Mouse (Mus musculus) heart, embryonic 13.5 days (tissue): Measurements from ENCODE around the gene Ppfia1. TPM values are rescaled to one million over a fixed set of nuclear protein-coding genes. Genes with fewer than 3 reads are reported as not detected.

Source experiments
- ATAC-seq: fragments of 200-750 bp; cut with Nextera tagmentation; 2 replicates; pipeline ENCODE4 v1.8.0; 2017; ENCODE audit warnings: moderate TSS enrichment; ENCODE audit not compliant: insufficient number of reproducible peaks, low FRiP score, low TSS enrichment; ENCODE audit errors: extremely low read depth
- H3K27ac ChIP-seq: fragments of 300-500 bp; sonication (generic); replicated peaks from 2 replicates; pipeline ENCODE4 v1.5.1; 2015; ENCODE audit warnings: moderate library complexity, mild to moderate bottlenecking, inconsistent platforms
- H3K27me3 ChIP-seq: fragments of 300-500 bp; sonication (generic); replicated peaks from 2 replicates; pipeline ENCODE4 v1.6.1; 2015; ENCODE audit warnings: mild to moderate bottlenecking, inconsistent platforms
- H3K36me3 ChIP-seq: fragments of 300-500 bp; sonication (generic); 2 replicates; pipeline ENCODE4 v1.6.1; 2015; ENCODE audit warnings: mild to moderate bottlenecking, inconsistent platforms
- H3K4me1 ChIP-seq: fragments of 300-500 bp; sonication (generic); 2 replicates; pipeline ENCODE4 v1.6.1; 2015; ENCODE audit warnings: inconsistent platforms
- H3K4me2 ChIP-seq: fragments of 300-500 bp; sonication (generic); 2 replicates; pipeline ENCODE4 v1.6.1; 2015; ENCODE audit warnings: inconsistent platforms, mild to moderate bottlenecking, moderate library complexity
- H3K4me3 ChIP-seq: fragments of 300-500 bp; sonication (generic); 2 replicates; pipeline ENCODE4 v1.5.1; 2015; ENCODE audit warnings: moderate library complexity, mild to moderate bottlenecking, inconsistent platforms
- H3K9ac ChIP-seq: fragments of 300-500 bp; sonication (generic); 2 replicates; pipeline ENCODE4 v1.6.1; 2015; ENCODE audit warnings: inconsistent platforms, mild to moderate bottlenecking, moderate library complexity
- H3K9me3 ChIP-seq: fragments of 300-500 bp; sonication (generic); 2 replicates; pipeline ENCODE4 v1.6.1; 2016; ENCODE audit warnings: inconsistent platforms
- WGBS: fragments of 180-500 bp; shearing (Covaris S2); methylation state at CpG from one replicate; pipeline ENCODE4 v1.1.7; 2015; ENCODE audit warnings: mixed read lengths; 5-methylcytosine and 5-hydroxymethylcytosine counted together
- polyA plus RNA-seq: library from polyadenylated mRNA; unstranded; fragments of >200 nt; fragmentation: Nextera tagmentation; extraction: Ambion mirVana; gene quantifications from 2 replicates; pipeline ENCODE4 v1.2.1, GENCODE M21; 2015

Gene Ppfia1
- polyA plus RNA-seq, 1 experiment from 2014 or later = 23.3 TPM

DNA sequence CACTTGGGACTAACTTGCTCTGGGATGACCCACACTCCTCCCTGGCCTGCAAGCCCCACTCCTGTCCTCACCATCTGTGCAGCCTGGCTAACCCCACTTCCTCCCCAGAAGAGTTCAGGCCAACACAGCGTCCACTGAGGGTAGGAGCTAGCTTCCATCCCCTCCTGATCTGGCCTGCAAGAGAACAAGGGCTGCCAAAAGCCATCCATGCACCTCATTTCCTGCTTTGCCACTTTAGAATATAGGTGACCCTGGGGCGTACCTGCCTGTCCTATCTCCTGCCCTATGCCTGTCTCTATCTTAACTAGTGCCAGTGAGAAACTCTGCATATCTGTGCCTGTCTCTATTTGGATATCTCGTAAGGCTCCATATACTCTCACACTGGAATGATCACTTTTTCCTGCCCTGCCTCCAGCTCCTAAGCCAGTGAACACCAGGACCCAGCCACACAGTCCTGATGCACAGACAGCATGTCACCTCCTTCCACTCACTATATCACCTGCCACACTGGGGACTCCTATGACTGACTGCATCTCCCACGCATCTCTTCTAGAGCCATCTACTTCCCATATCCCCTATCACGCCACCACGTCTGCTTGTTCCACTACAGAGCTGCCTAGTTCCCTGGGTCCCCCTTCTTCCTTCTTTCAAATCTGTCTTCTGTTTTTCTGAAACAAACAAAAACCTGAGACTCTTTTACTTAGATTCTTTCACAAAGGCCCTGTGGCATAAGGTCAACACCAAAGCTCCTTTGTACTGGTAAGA lies 28.9 kb downstream of the Ppfia1 start:
- no peaks in the 10 kb centered on the region for H3K9me3 ChIP-seq
- H3K9ac ChIP-seq = no peak overlapping the region
- ATAC-seq = no peak
- H3K4me1 ChIP-seq = peaks cover 30% of the 10 kb centered on the region
- H3K27me3 ChIP-seq = no peaks in the 10 kb centered on the region
- no peak overlapping the region for H3K4me3 ChIP-seq
- H3K4me2 ChIP-seq = no peak overlapping the region
- no peak overlapping the region for H3K27ac ChIP-seq
- peaks cover 13% of the 10 kb centered on the region for H3K36me3 ChIP-seq
- WGBS = 64% methylated on average over 6 of the region's 6 CpGs

DNA sequence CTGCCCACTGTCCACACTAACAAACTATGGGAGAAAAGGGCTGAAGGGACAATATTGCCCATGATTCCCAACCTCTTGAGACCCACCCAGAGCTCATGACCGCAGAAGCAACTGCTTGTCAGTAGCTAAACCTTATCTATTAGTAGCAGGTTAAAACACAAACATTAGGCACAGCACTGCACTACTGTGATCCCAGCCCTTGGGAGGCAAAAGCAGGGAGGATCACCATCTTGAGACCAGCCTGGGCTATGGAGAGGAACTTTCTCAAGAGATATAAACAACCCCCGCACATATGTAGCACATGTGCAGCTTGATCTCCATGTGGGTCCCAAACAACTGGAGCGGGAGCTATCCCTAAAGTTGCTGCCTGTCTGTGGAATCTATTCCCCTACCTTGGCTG lies 30.1 kb downstream of the Ppfia1 start:
- Histone ChIP-seq H3K4me1 (peaks cover 29% of the 10 kb centered on the region), H3K27ac (no peak overlapping the region), H3K4me2 (no peak overlapping the region), H3K9ac (no peak overlapping the region), H3K4me3 (no peak overlapping the region), H3K27me3 (no peaks in the 10 kb centered on the region), H3K9me3 (no peaks in the 10 kb centered on the region), H3K36me3 (peaks cover 25% of the 10 kb centered on the region)
- WGBS = 65% methylated on average over 3 of the region's 3 CpGs
- ATAC-seq = no peak

DNA sequence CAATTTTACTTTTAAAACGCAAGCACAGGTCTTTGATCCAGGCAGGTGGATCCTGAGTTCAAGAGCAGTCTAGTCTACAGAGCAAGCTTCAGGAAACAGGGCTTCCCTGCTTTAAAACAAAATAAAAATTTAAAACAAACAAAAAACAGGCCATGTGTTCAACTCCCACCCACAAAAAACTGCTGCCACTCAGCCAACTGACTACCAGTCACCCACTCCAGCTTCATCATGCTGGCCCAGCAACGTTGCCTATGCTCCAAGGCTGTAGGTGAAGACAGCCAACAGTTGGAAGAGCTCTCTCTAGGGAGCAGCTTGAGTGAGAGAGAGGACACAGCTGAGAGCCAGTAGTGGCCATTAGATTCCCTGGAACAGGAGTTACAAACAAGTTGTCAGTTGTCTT lies 31.6 kb downstream of the Ppfia1 start:
- no peak overlapping the region for H3K4me3 ChIP-seq
- no peak overlapping the region for H3K9ac ChIP-seq
- WGBS = 82% methylated on average over 2 of the region's 2 CpGs
- peaks cover 18% of the 10 kb centered on the region for H3K4me1 ChIP-seq
- no peak overlapping the region for H3K4me2 ChIP-seq
- no peaks in the 10 kb centered on the region for H3K9me3 ChIP-seq
- peaks cover 39% of the 10 kb centered on the region for H3K36me3 ChIP-seq
- no peak overlapping the region for H3K27ac ChIP-seq
- H3K27me3 ChIP-seq = no peaks in the 10 kb centered on the region
- no peak for ATAC-seq

DNA sequence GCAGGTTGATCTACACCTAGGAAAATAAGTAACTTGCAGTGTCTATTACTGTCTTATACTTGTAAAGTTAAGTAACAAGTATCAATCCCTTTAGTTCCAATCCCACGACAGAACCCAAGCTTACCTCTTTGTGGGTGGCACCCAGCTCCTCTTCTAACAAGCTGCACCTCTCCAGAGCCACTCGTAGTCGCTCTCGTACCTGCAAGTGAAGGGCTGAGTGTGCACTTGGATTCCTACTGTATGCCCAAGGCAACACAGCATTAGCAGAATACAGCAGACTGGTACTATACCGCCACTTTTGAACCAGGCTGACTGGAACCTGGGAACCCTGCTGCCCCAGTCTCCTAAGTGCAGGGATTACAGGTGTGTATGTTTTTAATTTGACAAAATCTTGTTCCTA lies 33.7 kb downstream of the Ppfia1 start:
- H3K9me3 ChIP-seq = no peaks in the 10 kb centered on the region
- no peak overlapping the region for H3K27ac ChIP-seq
- no peak overlapping the region for H3K4me3 ChIP-seq
- no peak overlapping the region for H3K9ac ChIP-seq
- ATAC-seq = no peak
- H3K27me3 ChIP-seq = no peaks in the 10 kb centered on the region
- H3K4me2 ChIP-seq = no peak overlapping the region
- WGBS = 91% methylated on average over 5 of the region's 5 CpGs
- H3K36me3 ChIP-seq = peaks cover 59% of the 10 kb centered on the region
- H3K4me1 ChIP-seq = peaks cover 13% of the 10 kb centered on the region

DNA sequence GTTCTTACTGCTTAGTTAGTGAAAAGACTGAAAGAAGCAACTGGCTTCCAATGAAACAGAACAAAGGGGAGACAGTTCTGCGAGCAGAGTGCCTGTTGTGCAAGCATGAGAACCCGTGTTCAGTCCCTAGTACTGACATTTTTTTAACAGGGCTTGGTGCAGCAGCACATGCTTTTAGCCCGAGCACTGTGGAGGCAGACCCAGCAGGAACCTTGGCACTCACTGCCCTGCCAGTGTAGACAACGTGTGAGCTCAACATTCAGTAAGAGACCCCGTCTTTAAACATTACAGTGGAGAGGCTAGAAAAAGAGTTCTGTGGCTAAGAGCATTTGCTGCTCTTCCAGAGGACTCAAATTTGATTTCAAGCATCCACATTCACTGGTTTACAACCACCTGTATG lies 36.8 kb downstream of the Ppfia1 start:
- H3K36me3 ChIP-seq = peaks cover 90% of the 10 kb centered on the region
- H3K4me2 ChIP-seq = no peak overlapping the region
- no peak overlapping the region for H3K27ac ChIP-seq
- no peaks in the 10 kb centered on the region for H3K4me1 ChIP-seq
- 85% methylated on average over 5 of the region's 5 CpGs for WGBS
- no peak overlapping the region for H3K4me3 ChIP-seq
- no peaks in the 10 kb centered on the region for H3K27me3 ChIP-seq
- no peaks in the 10 kb centered on the region for H3K9me3 ChIP-seq
- no peak overlapping the region for H3K9ac ChIP-seq
- ATAC-seq = no peak

DNA sequence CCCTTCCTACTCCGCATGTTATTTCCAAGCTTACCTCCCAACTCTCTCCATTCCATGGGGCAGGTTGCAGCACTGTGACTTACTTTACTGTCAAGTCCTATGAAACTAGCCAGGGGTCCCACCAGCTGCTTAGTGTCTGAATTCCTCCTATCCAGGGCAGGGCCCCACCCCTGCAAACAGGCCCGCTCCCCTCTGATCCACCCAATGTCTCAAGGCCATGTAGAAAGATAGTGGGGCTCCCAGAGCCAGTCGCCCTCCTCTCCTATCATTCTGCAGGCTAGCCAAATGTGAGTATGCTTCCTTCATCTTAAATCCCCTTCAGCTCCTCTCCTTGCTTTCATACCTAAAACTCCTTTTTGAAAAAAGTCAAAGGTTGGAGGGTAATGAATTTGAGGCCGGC lies 44.4 kb downstream of the Ppfia1 start:
- H3K4me2 ChIP-seq = no peak overlapping the region
- H3K27ac ChIP-seq = no peak overlapping the region
- H3K27me3 ChIP-seq = no peaks in the 10 kb centered on the region
- 90% methylated on average over 4 of the region's 4 CpGs for WGBS
- ATAC-seq = no peak
- no peaks in the 10 kb centered on the region for H3K9me3 ChIP-seq
- no peaks in the 10 kb centered on the region for H3K4me1 ChIP-seq
- peaks cover 99% of the 10 kb centered on the region for H3K36me3 ChIP-seq
- H3K4me3 ChIP-seq = no peak overlapping the region
- H3K9ac ChIP-seq = no peak overlapping the region

DNA sequence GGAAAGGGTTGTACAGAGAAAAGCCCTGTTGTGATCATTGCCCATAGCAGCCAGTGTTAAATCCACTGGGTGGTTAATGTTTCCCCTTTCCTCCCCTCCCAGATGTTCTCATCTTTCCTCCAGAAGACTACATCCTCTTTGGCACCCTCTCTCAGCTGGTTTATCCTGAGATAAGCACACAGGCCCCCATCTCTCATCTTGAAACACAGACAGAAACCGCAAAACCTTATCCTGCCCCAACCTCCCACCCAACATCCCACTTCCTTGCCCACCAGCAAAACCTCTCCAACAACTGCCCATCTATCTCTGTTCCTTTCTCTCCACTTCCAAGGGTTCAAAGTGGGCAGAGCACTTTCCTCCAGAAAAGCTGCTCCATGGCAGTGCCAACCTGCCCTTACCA lies 46.7 kb downstream of the Ppfia1 start:
- peaks cover 2% of the 10 kb centered on the region; the same call in 1 of the 2 replicates for H3K4me1 ChIP-seq
- H3K27me3 ChIP-seq = no peaks in the 10 kb centered on the region
- no peaks in the 10 kb centered on the region for H3K9me3 ChIP-seq
- 63% methylated on average over 1 of the region's 1 CpGs for WGBS
- no peak overlapping the region for H3K4me2 ChIP-seq
- H3K9ac ChIP-seq = no peak overlapping the region
- H3K36me3 ChIP-seq = peaks cover 99% of the 10 kb centered on the region
- H3K4me3 ChIP-seq = no peak overlapping the region
- no peak for ATAC-seq
- H3K27ac ChIP-seq = no peak overlapping the region

DNA sequence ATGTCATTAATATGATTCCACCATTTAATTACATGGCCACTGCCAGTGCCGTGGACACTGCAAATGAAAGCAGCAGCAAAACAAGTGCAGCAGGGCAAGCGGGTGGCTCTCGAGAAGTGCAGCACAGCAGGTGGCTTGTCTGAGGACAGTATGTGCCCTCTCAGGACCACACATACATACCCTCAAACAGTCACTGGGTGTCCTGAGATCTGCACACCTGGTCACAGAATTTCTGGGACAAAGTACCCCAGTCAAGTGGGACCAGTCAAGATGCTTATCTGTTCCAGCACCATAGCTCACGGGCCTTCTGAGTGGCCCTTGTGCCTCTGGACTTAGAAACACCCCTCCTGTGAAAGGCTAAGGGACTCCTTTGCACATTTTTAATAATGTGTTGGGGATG lies 49.6 kb downstream of the Ppfia1 start:
- Histone ChIP-seq H3K36me3 (peaks cover 97% of the 10 kb centered on the region), H3K27ac (no peak overlapping the region), H3K9me3 (no peaks in the 10 kb centered on the region), H3K4me2 (no peak overlapping the region), H3K4me1 (peaks cover 11% of the 10 kb centered on the region), H3K27me3 (no peaks in the 10 kb centered on the region), H3K4me3 (no peak overlapping the region), H3K9ac (no peak overlapping the region)
- no peak for ATAC-seq
- WGBS = 88% methylated on average over 4 of the region's 4 CpGs

DNA sequence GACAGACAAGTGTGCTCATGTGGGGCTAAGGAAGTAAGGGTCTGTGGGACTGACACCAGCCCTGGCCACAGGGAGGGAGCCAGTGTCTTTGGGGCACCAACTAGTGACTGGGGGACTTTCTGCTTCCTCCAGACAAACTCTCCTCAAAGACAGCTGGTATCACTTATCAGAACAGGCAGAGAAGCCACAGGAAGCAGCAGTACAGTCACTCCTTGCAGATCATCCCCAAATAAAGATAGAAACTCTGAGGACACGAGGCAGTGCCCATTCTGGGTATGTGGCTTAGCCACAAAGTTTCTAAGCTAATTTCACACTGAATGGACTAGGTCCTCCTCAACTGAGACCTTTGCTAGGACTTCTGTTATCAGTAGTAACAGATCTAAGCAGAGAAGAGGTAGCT lies 60.6 kb downstream of the Ppfia1 start:
- no peaks in the 10 kb centered on the region for H3K9me3 ChIP-seq
- H3K4me3 ChIP-seq = no peak overlapping the region
- H3K36me3 ChIP-seq = peaks cover 71% of the 10 kb centered on the region
- 31% methylated on average over 1 of the region's 1 CpGs for WGBS
- H3K27me3 ChIP-seq = no peaks in the 10 kb centered on the region
- H3K4me2 ChIP-seq = no peak overlapping the region
- no peak overlapping the region for H3K27ac ChIP-seq
- H3K4me1 ChIP-seq = peaks cover 46% of the 10 kb centered on the region
- no peak for ATAC-seq
- H3K9ac ChIP-seq = no peak overlapping the region

DNA sequence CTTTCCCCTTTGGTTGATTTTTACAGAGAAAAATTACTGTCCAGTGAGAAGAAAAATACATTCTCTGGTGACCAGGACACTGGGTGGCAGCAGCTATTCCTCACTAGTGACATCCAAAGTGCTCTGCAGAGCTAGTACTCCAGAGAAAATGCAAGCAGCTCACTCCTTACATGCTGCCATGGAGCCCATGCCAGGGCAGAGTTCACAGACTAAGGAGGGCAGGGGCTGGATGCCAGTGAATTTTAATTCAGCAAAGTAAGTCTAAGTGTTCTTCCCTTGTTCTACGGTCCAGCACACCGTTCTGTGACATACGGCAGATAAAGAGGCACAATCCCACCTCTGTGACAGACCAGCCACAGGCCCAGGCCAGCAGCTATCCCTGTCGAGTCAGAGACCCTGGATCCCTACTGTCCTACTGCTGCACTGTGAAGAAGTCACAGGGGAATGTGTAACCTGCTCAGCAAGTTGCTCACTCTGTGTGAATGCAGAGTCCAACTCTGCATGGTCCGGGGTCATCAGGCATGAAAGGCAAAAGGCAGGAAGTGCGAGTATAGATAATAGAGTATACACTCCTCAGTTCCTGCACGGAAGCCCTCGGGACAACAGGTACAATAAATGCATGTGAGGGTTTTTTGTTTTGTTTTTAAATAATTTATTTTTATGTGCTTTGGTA lies 63.2 kb downstream of the Ppfia1 start:
- Histone ChIP-seq H3K27ac (peak overlapping the region; percentile 89), H3K27me3 (no peaks in the 10 kb centered on the region), H3K4me2 (no peak overlapping the region), H3K9ac (0 out of 2 replicates have a peak overlapping the region, but pooled peaks have one; percentile 2), H3K36me3 (peaks cover 64% of the 10 kb centered on the region), H3K4me3 (no peak overlapping the region), H3K9me3 (no peaks in the 10 kb centered on the region), H3K4me1 (peaks cover 59% of the 10 kb centered on the region)
- WGBS = 36% methylated on average over 8 of the region's 8 CpGs
- no peak for ATAC-seq

DNA sequence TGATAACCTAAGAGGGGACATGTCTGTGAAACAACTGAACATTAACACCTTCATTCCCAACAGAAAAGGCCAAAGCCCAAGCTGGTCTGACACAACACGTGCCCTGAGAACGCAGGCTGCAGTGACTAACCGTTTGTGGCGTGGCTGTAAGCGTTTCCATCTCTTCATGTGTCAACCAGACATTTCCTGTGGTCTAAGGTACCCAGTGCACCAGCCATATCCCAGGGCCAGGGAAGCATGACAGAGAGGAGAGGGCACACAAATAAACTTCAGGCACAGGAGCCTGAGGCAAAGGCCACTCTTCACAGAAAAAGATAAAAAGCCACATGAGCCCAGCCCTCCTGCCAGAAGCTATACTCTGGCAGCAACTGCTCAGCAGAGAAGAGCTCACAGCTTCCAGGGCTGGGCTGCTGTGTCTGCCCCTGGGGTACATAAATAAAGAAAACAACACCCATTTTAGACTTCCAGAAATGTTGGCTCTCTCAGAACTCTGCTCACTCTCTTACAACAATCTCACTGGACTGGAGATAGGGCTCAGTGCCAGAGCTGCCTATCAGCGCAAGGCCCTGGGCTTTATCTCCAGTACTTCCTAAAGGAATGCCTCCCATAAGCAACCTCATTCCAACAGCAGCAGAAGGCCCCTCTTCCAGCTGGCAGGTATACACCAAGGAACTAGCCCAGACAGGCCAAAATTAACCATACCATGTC lies 64.3 kb downstream of the Ppfia1 start:
- WGBS = 15% methylated on average over 6 of the region's 6 CpGs
- Histone ChIP-seq H3K4me1 (peaks cover 59% of the 10 kb centered on the region), H3K4me3 (no peak overlapping the region), H3K9me3 (no peaks in the 10 kb centered on the region), H3K27me3 (no peaks in the 10 kb centered on the region), H3K9ac (no peak overlapping the region), H3K4me2 (peak overlapping the region; percentile 39), H3K27ac (peak overlapping the region; percentile 89), H3K36me3 (peaks cover 64% of the 10 kb centered on the region)
- ATAC-seq = peak; percentile 74; the same call in 1 of the 2 replicates
